ENCODE assay signal across 10 mouse cellular contexts in the genomic region with DNA sequence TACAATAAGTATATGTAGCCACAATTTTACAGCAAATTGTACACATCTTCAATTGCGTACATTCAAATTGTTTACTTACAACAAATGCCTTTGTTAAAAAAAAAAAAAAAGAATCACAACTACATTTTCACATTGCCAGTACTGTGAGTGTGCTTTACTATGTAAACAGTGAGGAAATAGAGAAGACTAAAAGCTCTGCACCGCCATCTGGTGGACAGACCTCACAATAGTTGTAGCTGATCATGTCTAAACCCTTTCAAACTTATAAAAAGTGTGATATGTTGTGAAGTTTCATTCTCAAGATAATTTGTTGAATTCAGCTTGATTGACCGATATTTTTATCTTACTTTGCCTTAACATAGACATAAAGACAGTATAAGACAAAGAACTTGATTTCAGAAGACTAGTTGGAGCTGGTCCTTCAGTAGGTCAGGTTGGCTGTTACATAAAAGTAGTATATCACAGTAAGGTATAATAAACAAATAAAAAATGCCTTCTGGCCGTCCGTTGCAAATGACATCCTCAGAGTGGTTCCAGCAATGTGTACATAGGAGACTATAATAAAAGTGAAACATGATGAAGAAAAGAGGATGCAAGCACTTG. TPM values are rescaled to one million over a fixed set of nuclear protein-coding genes. Genes with fewer than 3 reads are reported as not detected.
DNase-seq lines count a peak whose midpoint lies in the region; ATAC-seq and TF ChIP-seq lines count a peak whose summit lies in the region.
"Had no signal": no experiment of that assay in that cellular context is flagged by ENCODE, and none has a peak within 500 bp of the region (broad histone marks: within the 10 kb centered on the region; RNA-seq: fewer than 3 reads in every experiment).

No protein-coding gene starts in this region.

- peak; percentile 6 to 12 for DNase-seq in cerebellum, adult 18-20 months
- DNase-seq in cerebellum, adult 11-12 months = no peak
- no peak for DNase-seq in G1E (ENCODE audit: low spot score)
- peak; percentile 15 to 54 for DNase-seq in cerebellum, postnatal 25 days
- DNase-seq in frontal cortex, postnatal 36 days (ENCODE audit: low spot score in 2 of 2) = peak; percentile 39 to 71
- DNase-seq in layer of hippocampus, adult 11-12 months (ENCODE audit: low spot score) = peak; percentile 53
- peak; percentile 35 for DNase-seq in lung, postnatal 14 days
- DNase-seq in right cerebral cortex, postnatal 25 days = peak; percentile 37

- H3K9me3 ChIP-seq in G1E (replicated peaks) = no peaks in the 10 kb centered on the region
- H3K9me3 ChIP-seq: limb, embryonic 12.5 days; stomach, embryonic 15.5 days had no signal

- H3K4me1 ChIP-seq in G1E (ENCODE audit: insufficient read depth, low read depth, low read length) = no peaks in the 10 kb centered on the region
- H3K4me1 ChIP-seq: limb, embryonic 12.5 days; stomach, embryonic 15.5 days had no signal

- no peak overlapping the region for H3K4me3 ChIP-seq in G1E (ENCODE audit: low read depth, low read length)
- H3K4me3 ChIP-seq: limb, embryonic 12.5 days; stomach, embryonic 15.5 days had no signal

- ATAC-seq in G1E (ENCODE audit: extremely low read depth, insufficient number of reproducible peaks, low FRiP score, poor library complexity, severe bottlenecking) = peak; percentile 66

- TF ChIP-seq CTCF in G1E (IDR thresholded peaks at IDR 0.05; ENCODE audit: low read depth, low read length) = peak; percentile 22; the same call in 1 of the 2 replicates

- no peaks in the 10 kb centered on the region for H3K36me3 ChIP-seq in G1E (replicated peaks)
- H3K36me3 ChIP-seq: limb, embryonic 12.5 days; stomach, embryonic 15.5 days had no signal

- H3K27me3 ChIP-seq in G1E (ENCODE audit: insufficient read depth, low read length) = no peaks in the 10 kb centered on the region
- H3K27me3 ChIP-seq: limb, embryonic 12.5 days; stomach, embryonic 15.5 days had no signal

RNA-seq across cellular contexts. Expression of gene Olfr822, which starts 21.9 kb away (rescaled TPM):
- total RNA-seq in G1E (2014; fragmentation: Nextera tagmentation) (not detected in 2 replicates), G1E (2017) (0.06 and 0.11 TPM in 2 replicates)
- polyA plus RNA-seq in G1E (2012) = not detected in 2 replicates
- polyA plus RNA-seq: limb, embryonic 12.5 days; stomach, embryonic 15.5 days had no signal

RNA-seq across cellular contexts. Expression of gene Olfr823, which starts 22.2 kb away (rescaled TPM):
- total RNA-seq in G1E (2014; fragmentation: Nextera tagmentation) (not detected in 2 replicates), G1E (2017) (not detected in 2 replicates)
- polyA plus RNA-seq in G1E (2012) = not detected in 2 replicates
- polyA plus RNA-seq: limb, embryonic 12.5 days; stomach, embryonic 15.5 days had no signal

RNA-seq across cellular contexts. Expression of gene Olfr824, which starts 36.9 kb away (rescaled TPM):
- not detected in 2 replicates for total RNA-seq in G1E (2014; fragmentation: Nextera tagmentation)
- total RNA-seq in G1E (2017) = 0.27 TPM in 1 of 2 replicates, not detected in the other
- polyA plus RNA-seq in G1E (2012) = not detected in 2 replicates
- polyA plus RNA-seq: limb, embryonic 12.5 days; stomach, embryonic 15.5 days had no signal

Comparison
In these comparisons a context has a peak if more than half of its experiments do, and no peak if none do; other contexts are left out.
1. DNase-seq: peak in cerebellum, adult 18-20 months (2 of 2), cerebellum, postnatal 25 days (2 of 2), frontal cortex, postnatal 36 days (2 of 2), layer of hippocampus, adult 11-12 months (single experiment), lung, postnatal 14 days (single experiment) and right cerebral cortex, postnatal 25 days (single experiment); none in cerebellum, adult 11-12 months (single experiment) and G1E (single experiment).